ENCODE assay signal across 11 mouse cellular contexts in the genomic region with DNA sequence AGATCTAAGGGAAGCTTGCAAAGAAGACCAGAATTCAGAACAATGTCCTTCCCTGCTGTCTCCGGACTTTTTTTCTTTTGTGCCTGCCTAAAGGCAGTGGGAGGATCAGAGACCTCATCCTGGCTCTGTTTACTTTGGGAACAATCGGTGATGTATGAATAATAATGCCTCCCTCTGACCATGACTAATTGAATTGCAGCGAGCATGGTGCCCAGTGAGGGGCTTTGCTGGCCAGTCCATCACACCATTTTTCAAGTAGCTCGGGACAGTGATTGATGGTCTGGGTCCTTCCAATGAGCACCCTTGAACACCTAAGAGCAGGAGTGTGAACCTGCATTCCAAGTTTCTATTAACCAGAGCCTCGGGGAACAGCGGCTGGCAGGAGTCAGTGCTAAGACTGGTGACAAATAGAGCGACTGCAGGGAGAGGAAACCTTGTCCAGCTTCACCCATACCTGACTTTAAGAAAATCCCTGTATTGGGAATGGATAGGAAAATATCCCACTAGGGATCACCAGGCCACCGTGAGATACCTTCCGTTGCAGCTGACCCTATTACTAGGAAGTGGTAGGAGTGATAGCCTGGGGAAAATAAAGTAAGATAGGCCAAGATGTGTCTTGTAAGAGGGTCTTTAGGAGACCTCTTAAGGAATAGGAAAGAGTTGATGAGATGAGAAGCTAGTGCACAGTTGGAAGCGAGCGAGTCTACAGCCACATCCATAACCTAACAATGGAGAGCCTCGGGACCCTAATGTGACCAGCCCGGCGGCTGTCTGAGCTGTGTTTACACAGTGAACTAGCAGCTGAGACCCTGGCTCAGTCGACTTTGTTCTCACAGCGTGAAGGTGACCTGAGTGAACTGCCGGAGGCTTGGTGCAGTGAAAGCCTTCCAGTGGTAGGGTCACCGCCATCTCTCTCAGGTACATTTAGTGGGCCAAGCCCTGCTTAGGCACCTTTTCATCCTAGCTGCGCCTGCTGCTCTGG.
DNase-seq lines count a peak whose midpoint lies in the region; ATAC-seq and TF ChIP-seq lines count a peak whose summit lies in the region.
"Had no signal": no experiment of that assay in that cellular context is flagged by ENCODE, and none has a peak within 500 bp of the region (broad histone marks: within the 10 kb centered on the region; RNA-seq: fewer than 3 reads in every experiment).

No protein-coding gene starts in this region.

- WGBS in intestine, embryonic 15.5 days = 28% methylated on average over 19 of the region's 19 CpGs
- WGBS in intestine, embryonic 16.5 days = 28% methylated on average over 19 of the region's 19 CpGs
- 13% methylated on average over 19 of the region's 19 CpGs for WGBS in forebrain, embryonic 13.5 days
- 10% methylated on average over 19 of the region's 19 CpGs for WGBS in kidney, postnatal 0 days
- 4% methylated on average over 19 of the region's 19 CpGs for WGBS in neural tube, embryonic 11.5 days
- WGBS in heart, embryonic 10.5 days = 42% methylated on average over 19 of the region's 19 CpGs

- H3K9me3 ChIP-seq in intestine, embryonic 15.5 days = no peaks in the 10 kb centered on the region
- no peaks in the 10 kb centered on the region for H3K9me3 ChIP-seq in intestine, embryonic 16.5 days (ENCODE audit: control insufficient read depth, low read length)
- no peaks in the 10 kb centered on the region for H3K9me3 ChIP-seq in forebrain, embryonic 13.5 days (replicated peaks)
- H3K9me3 ChIP-seq in kidney, postnatal 0 days (replicated peaks; ENCODE audit: low read length) = no peaks in the 10 kb centered on the region
- no peaks in the 10 kb centered on the region for H3K9me3 ChIP-seq in neural tube, embryonic 11.5 days (ENCODE audit: control insufficient read depth, low read length)
- H3K9me3 ChIP-seq in heart, embryonic 10.5 days = no peaks in the 10 kb centered on the region
- H3K9me3 ChIP-seq: embryonic facial prominence, embryonic 12.5 days had no signal

- no peak overlapping the region for H3K27ac ChIP-seq in intestine, embryonic 15.5 days
- no peak overlapping the region for H3K27ac ChIP-seq in intestine, embryonic 16.5 days (ENCODE audit: low read length)
- no peak overlapping the region for H3K27ac ChIP-seq in forebrain, embryonic 13.5 days
- no peak overlapping the region for H3K27ac ChIP-seq in kidney, postnatal 0 days
- no peak overlapping the region for H3K27ac ChIP-seq in neural tube, embryonic 11.5 days (ENCODE audit: low read depth, low read length)
- no peak overlapping the region for H3K27ac ChIP-seq in heart, embryonic 10.5 days
- H3K27ac ChIP-seq: embryonic facial prominence, embryonic 12.5 days had no signal

- H3K27me3 ChIP-seq in intestine, embryonic 15.5 days (replicated peaks) = no peaks in the 10 kb centered on the region
- H3K27me3 ChIP-seq in intestine, embryonic 16.5 days (replicated peaks; ENCODE audit: control insufficient read depth, insufficient read depth, low read length) = no peaks in the 10 kb centered on the region
- H3K27me3 ChIP-seq in forebrain, embryonic 13.5 days = peaks cover 19% of the 10 kb centered on the region; the same call in 1 of the 2 replicates
- no peaks in the 10 kb centered on the region; the same call in 1 of the 2 replicates for H3K27me3 ChIP-seq in kidney, postnatal 0 days (ENCODE audit: insufficient read depth, low read length)
- H3K27me3 ChIP-seq in neural tube, embryonic 11.5 days (ENCODE audit: control insufficient read depth, insufficient read depth, low read length) = peaks cover 72% of the 10 kb centered on the region
- H3K27me3 ChIP-seq in heart, embryonic 10.5 days (ENCODE audit: insufficient read depth, poor library complexity, severe bottlenecking) = peaks cover 9% of the 10 kb centered on the region; the same call in 1 of the 2 replicates

- DNase-seq in kidney, postnatal 0 days (ENCODE audit: low spot score) = peak; percentile 4
- peak; percentile 39 for DNase-seq in neural tube, embryonic 11.5 days (ENCODE audit: low spot score)
- no peak for DNase-seq in gastrocnemius, postnatal 36 days
- DNase-seq in B cell, adult 2 months = no peak
- DNase-seq in heart, embryonic 10.5 days (ENCODE audit: low spot score) = no peak
- DNase-seq: gastrocnemius, postnatal 25 days; lung, postnatal 36 days had no signal

- TF ChIP-seq CTCF in kidney, postnatal 0 days (IDR thresholded peaks at IDR 0.05; ENCODE audit: low read depth) = no peak

- H3K36me3 ChIP-seq in intestine, embryonic 15.5 days = no peaks in the 10 kb centered on the region
- H3K36me3 ChIP-seq in intestine, embryonic 16.5 days (ENCODE audit: control insufficient read depth, insufficient read depth, low read length) = no peaks in the 10 kb centered on the region
- no peaks in the 10 kb centered on the region for H3K36me3 ChIP-seq in forebrain, embryonic 13.5 days (ENCODE audit: poor library complexity, severe bottlenecking)
- no peaks in the 10 kb centered on the region for H3K36me3 ChIP-seq in kidney, postnatal 0 days (ENCODE audit: insufficient read depth, low read length)
- no peaks in the 10 kb centered on the region for H3K36me3 ChIP-seq in neural tube, embryonic 11.5 days (ENCODE audit: control insufficient read depth, insufficient read depth, low read length)
- no peaks in the 10 kb centered on the region for H3K36me3 ChIP-seq in heart, embryonic 10.5 days
- H3K36me3 ChIP-seq: embryonic facial prominence, embryonic 12.5 days had no signal

- intact Hi-C loops in gastrocnemius, postnatal 36 days (cut with DNase I) = no loop called here

- no peak overlapping the region for H3K9ac ChIP-seq in intestine, embryonic 15.5 days
- no peak overlapping the region for H3K9ac ChIP-seq in intestine, embryonic 16.5 days (ENCODE audit: low read depth, low read length)
- H3K9ac ChIP-seq in forebrain, embryonic 13.5 days = no peak overlapping the region
- no peak overlapping the region for H3K9ac ChIP-seq in kidney, postnatal 0 days (ENCODE audit: low read depth, low read length)
- no peak overlapping the region for H3K9ac ChIP-seq in neural tube, embryonic 11.5 days (ENCODE audit: low read length)
- H3K9ac ChIP-seq: embryonic facial prominence, embryonic 12.5 days had no signal

- ATAC-seq in intestine, embryonic 15.5 days = peak; percentile 41; the same call in 1 of the 2 replicates
- no peak for ATAC-seq in intestine, embryonic 16.5 days
- ATAC-seq in forebrain, embryonic 13.5 days = peak; percentile 21; the same call in 1 of the 2 replicates
- ATAC-seq in kidney, postnatal 0 days (replicated peaks; ENCODE audit: low FRiP score, low read depth) = peak; percentile 63; the same call in 1 of the 2 replicates
- ATAC-seq in neural tube, embryonic 11.5 days (ENCODE audit: insufficient read depth, low FRiP score, low TSS enrichment) = peak; percentile 72

- H3K4me2 ChIP-seq in intestine, embryonic 15.5 days (replicated peaks) = no peak overlapping the region
- H3K4me2 ChIP-seq in intestine, embryonic 16.5 days (ENCODE audit: low read depth, low read length) = no peak overlapping the region
- no peak overlapping the region for H3K4me2 ChIP-seq in forebrain, embryonic 13.5 days
- no peak overlapping the region for H3K4me2 ChIP-seq in kidney, postnatal 0 days (ENCODE audit: low read length)
- H3K4me2 ChIP-seq in neural tube, embryonic 11.5 days (ENCODE audit: low read depth) = peak overlapping the region; percentile 9; the same call in 1 of the 2 replicates
- H3K4me2 ChIP-seq: embryonic facial prominence, embryonic 12.5 days had no signal

- H3K4me1 ChIP-seq in intestine, embryonic 15.5 days (replicated peaks) = no peaks in the 10 kb centered on the region
- H3K4me1 ChIP-seq in intestine, embryonic 16.5 days (ENCODE audit: control insufficient read depth, insufficient read depth, low read length) = peaks cover 3% of the 10 kb centered on the region; the same call in 1 of the 2 replicates
- peaks cover 14% of the 10 kb centered on the region; the same call in 1 of the 2 replicates for H3K4me1 ChIP-seq in forebrain, embryonic 13.5 days
- no peaks in the 10 kb centered on the region for H3K4me1 ChIP-seq in kidney, postnatal 0 days (replicated peaks; ENCODE audit: insufficient read depth, low read length)
- peaks cover 11% of the 10 kb centered on the region for H3K4me1 ChIP-seq in neural tube, embryonic 11.5 days (ENCODE audit: control insufficient read depth, insufficient read depth, low read length)
- no peaks in the 10 kb centered on the region for H3K4me1 ChIP-seq in heart, embryonic 10.5 days
- H3K4me1 ChIP-seq: embryonic facial prominence, embryonic 12.5 days had no signal

- no peak overlapping the region for H3K4me3 ChIP-seq in intestine, embryonic 15.5 days (replicated peaks)
- H3K4me3 ChIP-seq in intestine, embryonic 16.5 days (ENCODE audit: low read length) = no peak overlapping the region
- H3K4me3 ChIP-seq in forebrain, embryonic 13.5 days = no peak overlapping the region
- no peak overlapping the region for H3K4me3 ChIP-seq in kidney, postnatal 0 days (replicated peaks; ENCODE audit: low read depth, low read length)
- no peak overlapping the region for H3K4me3 ChIP-seq in neural tube, embryonic 11.5 days (ENCODE audit: low read depth, low read length)
- no peak overlapping the region for H3K4me3 ChIP-seq in heart, embryonic 10.5 days
- H3K4me3 ChIP-seq: embryonic facial prominence, embryonic 12.5 days had no signal

Comparison
In these comparisons a context has a peak if more than half of its experiments do, and no peak if none do; other contexts are left out.
1. DNase-seq: peak in kidney, postnatal 0 days (single experiment) and neural tube, embryonic 11.5 days (single experiment); none in gastrocnemius, postnatal 36 days (0 of 2), B cell, adult 2 months (0 of 2) and heart, embryonic 10.5 days (single experiment).